Mouse (Mus musculus) stomach, embryonic 14.5 days (tissue): ENCODE results near the gene Acta1. TPM values are rescaled to one million over a fixed set of nuclear protein-coding genes. Genes with fewer than 3 reads are reported as not detected.
A peak's percentile ranks its signal among the peaks of the same experiment; 100 is the strongest.

Source experiments
- ATAC-seq: fragments of 200-750 bp; cut with Nextera tagmentation; 2 replicates; pipeline ENCODE4 v1.8.0; 2017; ENCODE audit warnings: low read depth, moderate TSS enrichment; ENCODE audit not compliant: insufficient number of reproducible peaks, insufficient read depth, low FRiP score
- H3K27ac ChIP-seq: fragments of 300-500 bp; sonication (generic); 2 replicates; pipeline ENCODE4 v1.5.1; 2014; ENCODE audit warnings: mild to moderate bottlenecking, low read length, moderate library complexity, mixed read lengths
- H3K27me3 ChIP-seq: fragments of 300-500 bp; sonication (generic); 2 replicates; pipeline ENCODE4 v1.6.1; 2014; ENCODE audit warnings: low read length, control low read depth, mixed read lengths; ENCODE audit not compliant: control insufficient read depth, insufficient read depth
- H3K36me3 ChIP-seq: fragments of 300-500 bp; sonication (generic); 2 replicates; pipeline ENCODE4 v1.6.1; 2014; ENCODE audit warnings: mild to moderate bottlenecking, control low read depth, low read length, moderate library complexity, mixed read lengths; ENCODE audit not compliant: control insufficient read depth, insufficient read depth
- H3K4me1 ChIP-seq: fragments of 300-500 bp; sonication (generic); 2 replicates; pipeline ENCODE4 v1.6.1; 2014; ENCODE audit warnings: low read length, control low read depth, mixed read lengths; ENCODE audit not compliant: control insufficient read depth, insufficient read depth
- H3K4me2 ChIP-seq: fragments of 300-500 bp; sonication (generic); replicated peaks from 2 replicates; pipeline ENCODE4 v1.6.1; 2014; ENCODE audit warnings: low read depth, low read length, control low read depth
- H3K4me3 ChIP-seq: fragments of 300-500 bp; sonication (generic); 2 replicates; pipeline ENCODE4 v1.5.1; 2014; ENCODE audit warnings: low read depth, low read length, control low read depth
- H3K9ac ChIP-seq: fragments of 300-500 bp; sonication (generic); replicated peaks from 2 replicates; pipeline ENCODE4 v1.6.1; 2014; ENCODE audit warnings: low read depth, mild to moderate bottlenecking, control low read depth, low read length, moderate library complexity, mixed read lengths
- H3K9me3 ChIP-seq: fragments of 300-500 bp; sonication (generic); 2 replicates; pipeline ENCODE4 v1.6.1; 2016; ENCODE audit warnings: low read depth, low read length, control low read depth; ENCODE audit not compliant: control insufficient read depth
- WGBS: fragments of 180-500 bp; shearing (Covaris S2); extraction: QIAGEN DNeasy Blood & Tissue Kit; methylation state at CpG from one replicate; pipeline ENCODE4 v1.1.7; 2014; 5-methylcytosine and 5-hydroxymethylcytosine counted together
- polyA plus RNA-seq: library from polyadenylated mRNA; unstranded; fragments of >200 nt; fragmentation: Nextera tagmentation; extraction: Ambion mirVana; gene quantifications from 2 replicates; pipeline ENCODE4 v1.2.1, GENCODE M21; 2014

The Acta1 gene
- 4.1 and 7.8 TPM in 2 replicates for polyA plus RNA-seq

- Histone ChIP-seq H3K36me3 (no peaks in the 10 kb centered on the region; the same call in 1 of the 2 replicates), H3K4me1 (peaks cover 4% of the 10 kb centered on the region; the same call in 1 of the 2 replicates), H3K9me3 (no peaks in the 10 kb centered on the region), H3K4me3 (no peak within 1 kb of the TSS), H3K4me2 (no peak within 1 kb of the TSS), H3K9ac (no peak within 1 kb of the TSS), H3K27ac (no peak within 1 kb of the TSS), H3K27me3 (peaks cover 41% of the 10 kb centered on the region)
- WGBS: 24% methylated on average over 15 of the region's 15 CpGs
- no peak for ATAC-seq
These were observed at the start of gene Acta1 for GRCm38 (mm10) chr8:123894502-123895097. TSS of gene Acta1 (minus strand) at chr8:123894751.

GRCm38 (mm10) chr8:123929026-123929425 is 34.5 kb upstream of the Acta1 start:
- Histone ChIP-seq H3K9me3 (no peaks in the 10 kb centered on the region), H3K27ac (no peak overlapping the region), H3K36me3 (peaks cover 57% of the 10 kb centered on the region), H3K27me3 (no peaks in the 10 kb centered on the region), H3K4me3 (no peak overlapping the region), H3K9ac (no peak overlapping the region), H3K4me2 (no peak overlapping the region), H3K4me1 (no peaks in the 10 kb centered on the region)
- WGBS: 95% methylated on average over 7 of the region's 7 CpGs
- ATAC-seq: no peak

DNA sequence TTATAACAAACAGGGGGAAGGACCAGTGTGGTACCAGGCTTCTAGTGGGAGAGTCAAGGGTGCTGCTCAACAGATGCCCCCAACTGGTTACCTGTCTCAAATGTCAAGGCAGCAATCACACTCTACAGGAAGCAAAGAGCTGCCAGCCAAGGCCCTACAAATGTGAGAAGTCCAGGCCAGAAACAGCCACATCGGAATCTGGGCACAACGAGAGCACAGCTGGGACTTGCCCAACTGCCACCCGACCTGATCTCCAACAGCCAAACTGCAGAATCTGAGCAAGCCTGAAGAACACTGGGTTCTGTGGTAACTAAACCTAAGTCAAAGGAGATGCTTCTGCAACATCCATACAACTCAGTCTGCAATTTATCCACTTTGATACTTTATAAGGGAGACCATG is 31.1 kb upstream of the Acta1 start:
- H3K4me1 ChIP-seq: no peaks in the 10 kb centered on the region
- H3K27me3 ChIP-seq: no peaks in the 10 kb centered on the region
- WGBS: 91% methylated on average over 3 of the region's 3 CpGs
- peaks cover 65% of the 10 kb centered on the region for H3K36me3 ChIP-seq
- ATAC-seq: no peak
- H3K9me3 ChIP-seq: no peaks in the 10 kb centered on the region
- H3K4me3 ChIP-seq: no peak overlapping the region
- H3K27ac ChIP-seq: no peak overlapping the region
- no peak overlapping the region for H3K4me2 ChIP-seq
- no peak overlapping the region for H3K9ac ChIP-seq

DNA sequence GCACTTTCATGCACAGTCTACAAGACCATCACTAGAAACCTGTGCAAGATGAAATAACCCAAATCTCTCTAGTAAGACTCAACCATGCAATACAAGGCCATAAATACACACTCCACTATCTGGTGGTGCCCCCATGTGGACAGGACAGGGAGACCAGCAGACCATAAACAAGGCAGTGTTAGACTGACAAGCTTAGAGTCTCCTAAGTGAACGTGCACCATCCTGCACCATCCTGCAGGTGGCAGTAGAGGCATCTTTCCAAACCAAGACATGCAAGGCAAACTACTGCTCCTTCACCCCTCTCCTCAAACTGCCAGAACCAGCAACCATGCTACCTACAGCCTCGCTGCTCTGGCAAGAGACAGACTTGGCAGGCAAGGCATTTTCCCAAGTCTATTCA is 30.2 kb upstream of the Acta1 start:
- H3K9me3 ChIP-seq: no peaks in the 10 kb centered on the region
- H3K27ac ChIP-seq: no peak overlapping the region
- peak; percentile 53 for ATAC-seq
- H3K36me3 ChIP-seq: peaks cover 66% of the 10 kb centered on the region
- no peaks in the 10 kb centered on the region for H3K27me3 ChIP-seq
- no peak overlapping the region for H3K4me2 ChIP-seq
- no peak overlapping the region for H3K4me3 ChIP-seq
- no peak overlapping the region for H3K9ac ChIP-seq
- H3K4me1 ChIP-seq: no peaks in the 10 kb centered on the region
- WGBS: 14% methylated on average over 2 of the region's 2 CpGs

DNA sequence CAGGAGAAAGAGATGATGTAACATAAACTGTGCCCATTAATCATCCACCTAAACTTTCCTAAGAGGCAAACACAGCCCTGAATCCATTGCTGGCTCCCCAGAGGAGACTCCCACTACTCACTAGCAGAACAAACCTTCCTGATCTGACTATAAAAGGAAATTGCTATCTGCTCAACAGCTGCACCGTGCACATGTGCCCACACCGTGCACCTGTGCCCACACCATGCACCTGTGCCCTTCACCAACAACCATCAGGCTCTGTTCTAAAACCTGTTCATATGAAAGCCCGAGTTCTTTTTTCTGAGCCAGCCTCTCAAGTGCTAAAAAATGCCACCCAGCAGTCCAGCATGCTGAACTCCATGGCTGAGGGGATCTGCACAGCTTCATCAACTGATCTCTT is 20.1 kb upstream of the Acta1 start:
- WGBS: 96% methylated on average over 3 of the region's 3 CpGs
- H3K27me3 ChIP-seq: no peaks in the 10 kb centered on the region
- H3K9me3 ChIP-seq: no peaks in the 10 kb centered on the region
- no peak for ATAC-seq
- H3K4me3 ChIP-seq: no peak overlapping the region
- H3K27ac ChIP-seq: no peak overlapping the region
- H3K4me2 ChIP-seq: no peak overlapping the region
- peaks cover 66% of the 10 kb centered on the region for H3K36me3 ChIP-seq
- no peak overlapping the region for H3K9ac ChIP-seq
- no peaks in the 10 kb centered on the region for H3K4me1 ChIP-seq

GRCm38 (mm10) chr8:123912265-123912664 is 17.7 kb upstream of the Acta1 start:
- no peaks in the 10 kb centered on the region for H3K27me3 ChIP-seq
- H3K36me3 ChIP-seq: peaks cover 65% of the 10 kb centered on the region
- 93% methylated on average over 4 of the region's 4 CpGs for WGBS

GRCm38 (mm10) chr8:123907604-123908003 is 13.1 kb upstream of the Acta1 start:
- 92% methylated on average over 6 of the region's 6 CpGs for WGBS
- peaks cover 68% of the 10 kb centered on the region for H3K36me3 ChIP-seq
- no peak for ATAC-seq

More at GRCm38 (mm10) chr8:123912265-123912664, 17.7 kb upstream of the Acta1 start:
- Histone ChIP-seq H3K4me2 (no peak overlapping the region), H3K9me3 (no peaks in the 10 kb centered on the region), H3K4me1 (no peaks in the 10 kb centered on the region), H3K27ac (no peak overlapping the region), H3K9ac (no peak overlapping the region), H3K4me3 (no peak overlapping the region)
- no peak for ATAC-seq

DNA sequence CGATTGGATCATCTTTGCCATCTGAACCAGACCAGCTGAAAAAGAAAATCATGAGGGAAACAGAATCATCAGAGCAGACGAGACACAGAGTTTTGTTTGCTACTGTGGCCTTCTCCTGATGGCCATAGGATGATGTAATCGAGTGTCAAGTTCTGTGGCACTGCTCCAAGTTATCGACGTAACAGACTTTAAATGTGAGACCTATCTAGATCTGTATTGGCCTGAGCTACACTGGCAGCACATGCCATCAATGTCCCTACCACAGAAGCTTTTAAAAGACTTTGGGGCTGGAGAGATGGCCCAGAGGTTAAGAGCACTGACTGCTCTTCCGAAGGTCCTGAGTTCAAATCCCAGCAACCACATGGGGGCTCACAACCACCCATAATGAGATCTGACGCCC is 8.1 kb upstream of the Acta1 start:
- WGBS: 81% methylated on average over 7 of the region's 7 CpGs
- H3K36me3 ChIP-seq: peaks cover 47% of the 10 kb centered on the region

More at GRCm38 (mm10) chr8:123907604-123908003, 13.1 kb upstream of the Acta1 start:
- Histone ChIP-seq H3K4me1 (no peaks in the 10 kb centered on the region), H3K4me2 (no peak overlapping the region), H3K4me3 (no peak overlapping the region), H3K27ac (no peak overlapping the region), H3K9me3 (no peaks in the 10 kb centered on the region), H3K9ac (no peak overlapping the region), H3K27me3 (no peaks in the 10 kb centered on the region)

GRCm38 (mm10) chr8:123899366-123899765 is 4.8 kb upstream of the Acta1 start:
- ATAC-seq: no peak
- Histone ChIP-seq H3K27me3 (peaks cover 9% of the 10 kb centered on the region; the same call in 1 of the 2 replicates), H3K9me3 (no peaks in the 10 kb centered on the region), H3K9ac (no peak overlapping the region), H3K4me2 (no peak overlapping the region), H3K4me1 (no peaks in the 10 kb centered on the region), H3K4me3 (no peak overlapping the region), H3K27ac (no peak overlapping the region), H3K36me3 (peaks cover 29% of the 10 kb centered on the region)
- WGBS: 79% methylated on average over 7 of the region's 7 CpGs

More for the DNA sequence above, 8.1 kb upstream of the Acta1 start:
- H3K9me3 ChIP-seq: no peaks in the 10 kb centered on the region
- no peak for ATAC-seq
- H3K27me3 ChIP-seq: no peaks in the 10 kb centered on the region
- H3K27ac ChIP-seq: no peak overlapping the region
- no peak overlapping the region for H3K4me3 ChIP-seq
- no peak overlapping the region for H3K4me2 ChIP-seq
- no peak overlapping the region for H3K9ac ChIP-seq
- no peaks in the 10 kb centered on the region for H3K4me1 ChIP-seq
